Mouse (Mus musculus) heart, embryonic 14.5 days (tissue): ENCODE data around the gene Prodh2. TPM values are rescaled to one million over a fixed set of nuclear protein-coding genes. Genes with fewer than 3 reads are reported as not detected.
A peak's percentile ranks its signal among the peaks of the same experiment; 100 is the strongest.

Experiments used
- ATAC-seq: fragments of 200-750 bp; cut with Nextera tagmentation; 2 replicates; pipeline ENCODE4 v1.8.0; 2017; ENCODE audit warnings: low read depth, moderate TSS enrichment; ENCODE audit not compliant: insufficient number of reproducible peaks, insufficient read depth, low FRiP score
- H3K27ac ChIP-seq, 2 experiments: fragments of 200-500 bp in 1 of 2; fragments of 300-500 bp in 1 of 2; sonication (generic) in 1 of 2; replicated peaks in 1 of 2; 2 replicates each; pipeline ENCODE4 v1.5.1; 2012 to 2014; ENCODE audit warnings: low read depth in 2 of 2, low read length in 2 of 2, control low read depth in 1 of 2, mild to moderate bottlenecking in 1 of 2, mixed read lengths in 1 of 2; ENCODE audit not compliant: control insufficient read depth in 1 of 2, insufficient read depth in 1 of 2
- H3K27me3 ChIP-seq: fragments of 300-500 bp; sonication (generic); 2 replicates; pipeline ENCODE4 v1.6.1; 2014; ENCODE audit warnings: mild to moderate bottlenecking, low read length, control low read depth; ENCODE audit not compliant: control insufficient read depth, insufficient read depth
- H3K36me3 ChIP-seq: fragments of 300-500 bp; sonication (generic); 2 replicates; pipeline ENCODE4 v1.6.1; 2014; ENCODE audit warnings: mild to moderate bottlenecking, control low read depth, low read length, mixed read lengths; ENCODE audit not compliant: control insufficient read depth, insufficient read depth
- H3K4me1 ChIP-seq, 2 experiments: fragments of 200-500 bp in 1 of 2; fragments of 300-500 bp in 1 of 2; sonication (generic) in 1 of 2; 2 replicates each; pipeline ENCODE4 v1.6.1; 2012 to 2014; ENCODE audit warnings: low read length in 2 of 2, control low read depth in 1 of 2, mixed read lengths in 1 of 2; ENCODE audit not compliant: control insufficient read depth in 2 of 2, insufficient read depth in 2 of 2
- H3K4me2 ChIP-seq: fragments of 300-500 bp; sonication (generic); 2 replicates; pipeline ENCODE4 v1.6.1; 2014; ENCODE audit warnings: mild to moderate bottlenecking, low read length
- H3K4me3 ChIP-seq, 2 experiments: fragments of 200-500 bp in 1 of 2; fragments of 300-500 bp in 1 of 2; sonication (generic) in 1 of 2; 2 replicates each; pipeline ENCODE4 v1.5.1; 2012 to 2014; ENCODE audit warnings: low read length in 2 of 2, mild to moderate bottlenecking in 2 of 2, control low read depth in 1 of 2, low read depth in 1 of 2, moderate library complexity in 1 of 2; ENCODE audit not compliant: control insufficient read depth in 1 of 2, insufficient read depth in 1 of 2
- H3K9ac ChIP-seq: fragments of 300-500 bp; sonication (generic); 2 replicates; pipeline ENCODE4 v1.6.1; 2014; ENCODE audit warnings: mild to moderate bottlenecking, low read length
- H3K9me3 ChIP-seq: fragments of 300-500 bp; sonication (generic); 2 replicates; pipeline ENCODE4 v1.6.1; 2016; ENCODE audit warnings: low read length, control low read depth; ENCODE audit not compliant: control insufficient read depth
- WGBS: fragments of 180-500 bp; shearing (Covaris S2); extraction: QIAGEN DNeasy Blood & Tissue Kit; methylation state at CpG from one replicate; pipeline ENCODE4 v1.1.7; 2014; 5-methylcytosine and 5-hydroxymethylcytosine counted together
- polyA plus RNA-seq: library from polyadenylated mRNA; unstranded; fragments of >200 nt; fragmentation: Nextera tagmentation; extraction: Ambion mirVana; gene quantifications from 2 replicates; pipeline ENCODE4 v1.2.1, GENCODE M21; 2014

Gene Prodh2
- polyA plus RNA-seq, 1 experiment from 2014 or later = not detected

DNA sequence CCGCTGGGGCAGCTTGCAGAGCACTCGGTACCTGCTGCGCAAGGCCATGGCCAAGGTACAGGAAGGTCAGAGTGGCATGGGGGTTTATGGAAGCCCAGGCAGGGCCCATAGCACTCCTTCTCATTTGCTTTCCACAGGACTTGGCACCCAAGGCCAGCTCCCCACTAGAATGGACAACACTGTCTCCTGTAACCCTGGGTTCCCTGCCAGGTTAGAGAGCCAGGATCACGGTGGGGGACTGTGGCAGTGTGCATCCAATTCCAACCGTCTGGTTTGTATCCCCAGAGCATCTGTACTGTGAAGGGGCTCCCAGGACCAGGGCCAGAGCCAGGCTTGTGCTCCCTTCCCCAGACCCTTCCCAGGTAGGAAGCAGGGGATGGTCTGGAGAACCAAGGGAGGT is 27.4 kb downstream of the Prodh2 start:
- no peaks in the 10 kb centered on the region for H3K4me1 ChIP-seq
- H3K27ac ChIP-seq = no peak overlapping the region
- no peak overlapping the region for H3K9ac ChIP-seq
- no peak for ATAC-seq
- H3K27me3 ChIP-seq = no peaks in the 10 kb centered on the region; the same call in 1 of the 2 replicates
- H3K4me3 ChIP-seq = no peak overlapping the region
- 77% methylated on average over 5 of the region's 5 CpGs for WGBS
- H3K4me2 ChIP-seq = no peak overlapping the region
- H3K36me3 ChIP-seq = peaks cover 24% of the 10 kb centered on the region
- no peaks in the 10 kb centered on the region for H3K9me3 ChIP-seq

- WGBS = 87% methylated on average over 10 of the region's 10 CpGs
- H3K9ac ChIP-seq = no peak overlapping the region
- H3K9me3 ChIP-seq = no peaks in the 10 kb centered on the region
- H3K4me1 ChIP-seq = no peaks in the 10 kb centered on the region
- H3K27me3 ChIP-seq = peaks cover under 1% of the 10 kb centered on the region; the same call in 1 of the 2 replicates
- ATAC-seq = no peak
- H3K27ac ChIP-seq = no peak overlapping the region
- H3K4me3 ChIP-seq = no peak overlapping the region
- peaks cover 43% of the 10 kb centered on the region for H3K36me3 ChIP-seq
- H3K4me2 ChIP-seq = no peak overlapping the region
Observed at GRCm38 (mm10) chr7:30522871-30523270, 29.4 kb downstream of the Prodh2 start.

DNA sequence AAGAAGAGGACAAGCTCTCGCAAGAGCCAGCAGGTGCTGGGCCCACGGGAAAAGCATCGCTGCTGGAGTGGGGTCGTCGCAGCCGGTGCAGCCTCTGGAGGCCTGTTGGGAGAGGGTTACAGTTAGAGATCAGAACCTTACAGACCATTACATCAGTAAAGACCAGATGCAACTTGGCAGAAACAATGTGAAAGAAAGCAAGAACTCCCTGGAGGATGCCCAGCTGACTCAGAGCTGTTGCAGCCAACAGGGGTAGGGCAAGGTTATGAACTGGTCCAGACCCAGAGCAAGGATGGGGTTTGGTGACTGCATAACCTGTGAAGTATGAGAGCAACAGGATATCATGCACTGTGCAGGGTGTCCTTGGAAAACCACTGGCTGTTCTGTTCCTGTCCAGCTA is 31.1 kb downstream of the Prodh2 start:
- peaks cover 59% of the 10 kb centered on the region for H3K36me3 ChIP-seq
- H3K9me3 ChIP-seq = no peaks in the 10 kb centered on the region
- H3K4me1 ChIP-seq = no peaks in the 10 kb centered on the region
- H3K27ac ChIP-seq = no peak overlapping the region
- 0 out of 2 replicates have a peak, but pooled peaks cover 3% of the 10 kb centered on the region for H3K27me3 ChIP-seq
- H3K4me3 ChIP-seq = no peak overlapping the region
- H3K9ac ChIP-seq = no peak overlapping the region
- WGBS = 81% methylated on average over 6 of the region's 6 CpGs
- no peak overlapping the region for H3K4me2 ChIP-seq
- no peak for ATAC-seq

- H3K4me1 ChIP-seq = no peaks in the 10 kb centered on the region
- WGBS = 47% methylated on average over 10 of the region's 10 CpGs
- ATAC-seq = no peak
- no peak overlapping the region for H3K4me3 ChIP-seq
- H3K4me2 ChIP-seq = no peak overlapping the region
- no peaks in the 10 kb centered on the region for H3K9me3 ChIP-seq
- H3K36me3 ChIP-seq = peaks cover 74% of the 10 kb centered on the region
- no peak overlapping the region for H3K9ac ChIP-seq
- H3K27ac ChIP-seq = no peak overlapping the region
- H3K27me3 ChIP-seq = 0 out of 2 replicates have a peak, but pooled peaks cover 3% of the 10 kb centered on the region
Observed at GRCm38 (mm10) chr7:30525954-30526353, 32.5 kb downstream of the Prodh2 start.

- ATAC-seq = no peak
- no peak overlapping the region for H3K4me2 ChIP-seq
- H3K9ac ChIP-seq = no peak overlapping the region
- 0 out of 2 replicates have a peak, but pooled peaks cover 3% of the 10 kb centered on the region for H3K27me3 ChIP-seq
- no peak overlapping the region for H3K27ac ChIP-seq
- 29% methylated on average over 17 of the region's 17 CpGs for WGBS
- H3K4me3 ChIP-seq = no peak overlapping the region
- H3K36me3 ChIP-seq = peaks cover 78% of the 10 kb centered on the region
- no peaks in the 10 kb centered on the region for H3K4me1 ChIP-seq
- H3K9me3 ChIP-seq = no peaks in the 10 kb centered on the region
Observed at GRCm38 (mm10) chr7:30526399-30526798, 33.0 kb downstream of the Prodh2 start.

- ATAC-seq = no peak
- H3K9ac ChIP-seq = no peak overlapping the region
Observed at GRCm38 (mm10) chr7:30526981-30527380, 33.6 kb downstream of the Prodh2 start.

GRCm38 (mm10) chr7:30531291-30531815 is 37.9 kb downstream of the Prodh2 start:
- Histone ChIP-seq H3K4me2 (no peak overlapping the region), H3K9ac (0 out of 2 replicates have a peak overlapping the region, but pooled peaks have one; percentile 8), H3K9me3 (no peaks in the 10 kb centered on the region), H3K4me3 (no peak overlapping the region), H3K27me3 (0 out of 2 replicates have a peak, but pooled peaks cover 3% of the 10 kb centered on the region), H3K27ac (no peak overlapping the region), H3K4me1 (peaks cover 17 to 30% of the 10 kb centered on the region in 2 experiments), H3K36me3 (peaks cover 60% of the 10 kb centered on the region)
- 77% methylated on average over 9 of the region's 9 CpGs for WGBS
- ATAC-seq = no peak

More at GRCm38 (mm10) chr7:30526981-30527380, 33.6 kb downstream of the Prodh2 start:
- Histone ChIP-seq H3K4me1 (0 out of 4 replicates have a peak, but pooled peaks cover 0 to 4% of the 10 kb centered on the region in 2 experiments), H3K27me3 (0 out of 2 replicates have a peak, but pooled peaks cover 3% of the 10 kb centered on the region), H3K4me2 (no peak overlapping the region), H3K36me3 (peaks cover 84% of the 10 kb centered on the region), H3K27ac (no peak overlapping the region), H3K9me3 (no peaks in the 10 kb centered on the region), H3K4me3 (no peak overlapping the region)
- 81% methylated on average over 14 of the region's 14 CpGs for WGBS

- WGBS = 23% methylated on average over 8 of the region's 8 CpGs
- Histone ChIP-seq H3K27me3 (0 out of 2 replicates have a peak, but pooled peaks cover 2% of the 10 kb centered on the region), H3K4me3 (no peak overlapping the region), H3K9ac (peak overlapping the region; percentile 16; the same call in 1 of the 2 replicates), H3K27ac (no peak overlapping the region), H3K4me2 (0 out of 2 replicates have a peak overlapping the region, but pooled peaks have one; percentile 8), H3K4me1 (peaks cover 17 to 30% of the 10 kb centered on the region in 2 experiments), H3K9me3 (no peaks in the 10 kb centered on the region), H3K36me3 (peaks cover 45% of the 10 kb centered on the region)
- ATAC-seq = no peak
Observed at GRCm38 (mm10) chr7:30532931-30533330, 39.5 kb downstream of the Prodh2 start.
